Mouse (Mus musculus) heart, embryonic 11.5 days (tissue): ENCODE measurements around the gene Lman2l. TPM values are rescaled to one million over a fixed set of nuclear protein-coding genes. Genes with fewer than 3 reads are reported as not detected.
A peak's percentile ranks its signal among the peaks of the same experiment; 100 is the strongest.

Experiments
- ATAC-seq: fragments of 200-750 bp; cut with Nextera tagmentation; replicated peaks from 2 replicates; pipeline ENCODE4 v1.8.0; 2017; ENCODE audit warnings: moderate library complexity; ENCODE audit not compliant: insufficient number of reproducible peaks, low FRiP score, low TSS enrichment
- H3K27ac ChIP-seq: fragments of 300-500 bp; sonication (generic); 2 replicates; pipeline ENCODE4 v1.5.1; 2014; ENCODE audit warnings: mild to moderate bottlenecking, low read depth, low read length
- H3K27me3 ChIP-seq: fragments of 300-500 bp; sonication (generic); 2 replicates; pipeline ENCODE4 v1.6.1; 2014; ENCODE audit warnings: mild to moderate bottlenecking, low read length, mixed read lengths; ENCODE audit not compliant: control insufficient read depth, insufficient read depth
- H3K36me3 ChIP-seq: fragments of 300-500 bp; sonication (generic); 2 replicates; pipeline ENCODE4 v1.6.1; 2014; ENCODE audit warnings: mild to moderate bottlenecking, low read length, moderate library complexity, mixed read lengths; ENCODE audit not compliant: control insufficient read depth, insufficient read depth
- H3K4me1 ChIP-seq: fragments of 300-500 bp; sonication (generic); 2 replicates; pipeline ENCODE4 v1.6.1; 2014; ENCODE audit warnings: low read length; ENCODE audit not compliant: control insufficient read depth, insufficient read depth
- H3K4me2 ChIP-seq: fragments of 300-500 bp; sonication (generic); 2 replicates; pipeline ENCODE4 v1.6.1; 2014; ENCODE audit warnings: mild to moderate bottlenecking, moderate library complexity
- H3K4me3 ChIP-seq: fragments of 300-500 bp; sonication (generic); 2 replicates; pipeline ENCODE4 v1.5.1; 2014; ENCODE audit warnings: low read depth, low read length
- H3K9ac ChIP-seq: fragments of 300-500 bp; sonication (generic); 2 replicates; pipeline ENCODE4 v1.6.1; 2014; ENCODE audit warnings: mild to moderate bottlenecking, low read depth, low read length, moderate library complexity
- H3K9me3 ChIP-seq: fragments of 300-500 bp; sonication (generic); replicated peaks from 2 replicates; pipeline ENCODE4 v1.6.1; 2016; ENCODE audit warnings: low read length; ENCODE audit not compliant: control insufficient read depth
- WGBS: fragments of 180-500 bp; shearing (Covaris S2); extraction: QIAGEN DNeasy Blood & Tissue Kit; methylation state at CpG from one replicate; pipeline ENCODE4 v1.1.7; 2014; ENCODE audit not compliant: insufficient replicate concordance; 5-methylcytosine and 5-hydroxymethylcytosine counted together
- polyA plus RNA-seq: library from polyadenylated mRNA; unstranded; fragments of >200 nt; fragmentation: Nextera tagmentation; extraction: Ambion mirVana; gene quantifications from 2 replicates; pipeline ENCODE4 v1.2.1, GENCODE M21; 2014

Lman2l gene
- polyA plus RNA-seq, result 31.3 and 31.4 TPM in 2 replicates

DNA sequence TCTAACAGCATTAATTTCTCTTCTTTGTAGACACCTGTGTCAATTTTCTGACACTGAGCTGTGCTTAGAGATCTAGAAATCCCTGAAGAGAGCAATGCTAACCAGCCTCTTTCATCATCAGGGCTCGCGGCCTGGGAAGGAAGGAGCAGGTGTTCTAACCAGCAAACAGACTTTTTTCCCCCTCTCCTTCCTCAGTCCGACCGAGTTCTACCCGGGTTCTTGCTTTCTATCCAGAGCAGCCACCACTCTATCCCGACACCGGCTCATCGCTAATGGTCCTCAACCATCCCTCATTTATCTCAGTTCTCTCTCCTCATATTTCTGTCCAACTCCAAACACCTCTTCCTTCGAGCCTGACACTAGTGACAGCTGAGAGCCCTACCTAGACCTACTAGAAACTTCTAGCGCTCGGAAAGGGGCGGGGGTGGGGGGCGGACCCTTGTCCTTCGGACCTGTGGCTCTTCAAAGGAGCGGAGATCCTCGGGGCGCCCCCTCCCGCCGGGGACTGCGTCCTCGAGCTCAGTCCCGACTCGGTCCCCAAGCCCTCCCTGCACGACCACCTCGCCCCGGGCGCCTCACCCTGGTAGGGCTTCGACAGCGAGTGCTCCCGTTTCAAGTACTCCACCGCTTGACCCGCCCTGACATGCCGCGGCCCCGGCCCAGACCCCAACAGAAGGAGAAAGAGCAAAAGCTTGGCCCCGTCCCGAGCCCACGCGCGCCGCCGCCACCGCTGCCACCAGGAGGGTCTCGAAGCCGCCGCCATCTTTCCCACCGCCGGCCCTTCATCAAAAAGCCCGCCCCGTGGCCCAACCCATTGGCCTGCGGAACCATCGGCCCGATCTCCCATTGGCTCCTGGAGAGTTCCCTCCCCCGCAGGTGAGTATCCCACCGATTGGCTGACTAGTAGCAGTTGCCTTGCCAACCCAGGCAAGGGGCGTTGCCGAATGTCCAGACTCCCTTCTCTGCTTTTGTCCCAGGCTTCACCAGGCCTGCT is at the start of gene Lman2l:
TSS of gene Lman2l (minus strand) at position 801 of the 994 bp plus-strand sequence.
- Histone ChIP-seq H3K27me3 (no peaks in the 10 kb centered on the region), H3K9me3 (no peaks in the 10 kb centered on the region), H3K36me3 (peaks cover 6% of the 10 kb centered on the region; the same call in 1 of the 2 replicates), H3K4me1 (0 out of 2 replicates have a peak, but pooled peaks cover 4% of the 10 kb centered on the region), H3K4me3 (peak within 1 kb of the TSS; percentile 73), H3K4me2 (peak within 1 kb of the TSS; percentile 82), H3K9ac (peak within 1 kb of the TSS; percentile 77), H3K27ac (peak within 1 kb of the TSS; percentile 62)
- peak; percentile 99 for ATAC-seq
- WGBS, result under 1% methylated on average over 56 of the region's 57 CpGs

GRCm38 (mm10) chr1:36493299-36493698 is 48.2 kb upstream of the Lman2l start:
- Histone ChIP-seq H3K4me1 (peaks cover 10% of the 10 kb centered on the region), H3K9ac (no peak overlapping the region), H3K27me3 (no peaks in the 10 kb centered on the region), H3K4me3 (no peak overlapping the region), H3K27ac (no peak overlapping the region), H3K9me3 (no peaks in the 10 kb centered on the region), H3K4me2 (no peak overlapping the region), H3K36me3 (no peaks in the 10 kb centered on the region)
- ATAC-seq, result no peak
- WGBS, result 74% methylated on average over 6 of the region's 6 CpGs

DNA sequence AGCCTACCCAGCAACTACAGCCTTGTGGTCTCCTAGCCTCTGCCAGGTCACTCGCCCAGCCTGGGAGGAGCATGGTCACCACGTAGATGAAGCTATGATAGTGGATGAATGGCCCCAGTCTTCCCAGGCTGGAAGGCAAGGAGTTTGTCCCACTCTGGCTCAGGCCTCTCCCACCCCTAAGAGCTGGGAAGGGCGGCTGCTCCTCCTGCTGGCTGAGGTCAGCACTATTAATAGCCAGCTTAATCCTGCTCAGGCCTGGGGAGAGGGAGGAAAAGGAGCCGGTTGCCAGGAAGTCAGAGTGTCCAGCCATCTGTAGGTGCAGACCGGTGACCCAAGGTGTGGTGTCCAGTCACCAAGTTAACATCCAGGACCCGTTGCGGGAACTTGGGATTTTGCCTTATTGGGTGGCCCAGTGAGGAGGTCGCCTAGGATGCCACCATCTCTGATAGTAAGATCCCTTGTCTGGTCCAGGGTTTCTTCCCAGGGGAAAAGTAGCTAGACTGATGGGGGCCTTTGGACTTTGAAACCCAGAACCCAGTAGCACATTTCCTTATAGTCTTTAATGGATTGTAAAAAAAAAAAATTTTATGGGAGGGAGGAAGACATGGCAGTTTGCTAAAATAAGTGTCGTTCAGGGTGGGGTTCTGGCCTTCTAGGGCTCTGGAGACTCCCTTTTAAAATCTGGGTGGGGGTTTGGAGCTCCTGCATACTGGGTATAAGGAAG is 47.5 kb upstream of the Lman2l start:
- ATAC-seq, result peak; percentile 81
- Histone ChIP-seq H3K4me3 (no peak overlapping the region), H3K36me3 (no peaks in the 10 kb centered on the region), H3K9me3 (no peaks in the 10 kb centered on the region), H3K9ac (peak overlapping the region; percentile 46; the same call in 1 of the 2 replicates), H3K27ac (0 out of 2 replicates have a peak overlapping the region, but pooled peaks have one; percentile 54), H3K27me3 (no peaks in the 10 kb centered on the region), H3K4me1 (peaks cover 10% of the 10 kb centered on the region), H3K4me2 (peak overlapping the region; percentile 37; the same call in 1 of the 2 replicates)
- WGBS, result 34% methylated on average over 9 of the region's 9 CpGs

DNA sequence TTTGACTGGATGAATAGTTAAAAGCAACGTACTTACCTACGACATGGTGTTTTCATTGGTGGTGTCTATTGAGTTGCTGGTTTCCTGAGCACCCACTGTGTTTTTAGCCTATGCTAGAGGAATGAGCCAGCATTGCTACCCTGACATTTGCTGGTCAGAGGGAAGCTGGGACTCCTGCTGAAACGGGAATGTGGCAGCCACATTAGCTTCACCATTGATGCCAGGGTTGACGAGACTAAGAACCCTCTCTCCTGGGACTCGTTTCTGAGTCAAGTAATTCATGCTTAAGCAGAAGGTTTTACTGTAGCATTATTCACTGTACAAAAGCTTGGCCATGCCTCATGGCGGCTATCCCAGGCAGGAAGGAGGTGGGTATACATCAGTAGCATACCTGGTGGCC is 44.6 kb upstream of the Lman2l start:
- no peak overlapping the region for H3K4me3 ChIP-seq
- H3K9ac ChIP-seq, result no peak overlapping the region
- peaks cover 10% of the 10 kb centered on the region for H3K4me1 ChIP-seq
- no peaks in the 10 kb centered on the region for H3K36me3 ChIP-seq
- H3K27me3 ChIP-seq, result no peaks in the 10 kb centered on the region
- no peak overlapping the region for H3K27ac ChIP-seq
- 72% methylated on average over 6 of the region's 6 CpGs for WGBS
- no peaks in the 10 kb centered on the region for H3K9me3 ChIP-seq
- no peak for ATAC-seq
- no peak overlapping the region for H3K4me2 ChIP-seq

- no peak overlapping the region for H3K4me3 ChIP-seq
- H3K9ac ChIP-seq, result no peak overlapping the region
- H3K36me3 ChIP-seq, result no peaks in the 10 kb centered on the region
- no peak overlapping the region for H3K27ac ChIP-seq
- no peaks in the 10 kb centered on the region for H3K9me3 ChIP-seq
- ATAC-seq, result no peak
- peaks cover 3% of the 10 kb centered on the region for H3K4me1 ChIP-seq
- no peaks in the 10 kb centered on the region for H3K27me3 ChIP-seq
- H3K4me2 ChIP-seq, result no peak overlapping the region
- 83% methylated on average over 9 of the region's 9 CpGs for WGBS
Measured at GRCm38 (mm10) chr1:36487111-36487510, 42.0 kb upstream of the Lman2l start.

- H3K27me3 ChIP-seq, result no peaks in the 10 kb centered on the region
- no peaks in the 10 kb centered on the region for H3K9me3 ChIP-seq
- no peaks in the 10 kb centered on the region for H3K36me3 ChIP-seq
- no peaks in the 10 kb centered on the region for H3K4me1 ChIP-seq
- no peak for ATAC-seq
- H3K4me2 ChIP-seq, result no peak overlapping the region
- no peak overlapping the region for H3K4me3 ChIP-seq
- H3K9ac ChIP-seq, result no peak overlapping the region
- no peak overlapping the region for H3K27ac ChIP-seq
- WGBS, result 72% methylated on average over 7 of the region's 7 CpGs
Measured at GRCm38 (mm10) chr1:36485080-36485479, 40.0 kb upstream of the Lman2l start.

DNA sequence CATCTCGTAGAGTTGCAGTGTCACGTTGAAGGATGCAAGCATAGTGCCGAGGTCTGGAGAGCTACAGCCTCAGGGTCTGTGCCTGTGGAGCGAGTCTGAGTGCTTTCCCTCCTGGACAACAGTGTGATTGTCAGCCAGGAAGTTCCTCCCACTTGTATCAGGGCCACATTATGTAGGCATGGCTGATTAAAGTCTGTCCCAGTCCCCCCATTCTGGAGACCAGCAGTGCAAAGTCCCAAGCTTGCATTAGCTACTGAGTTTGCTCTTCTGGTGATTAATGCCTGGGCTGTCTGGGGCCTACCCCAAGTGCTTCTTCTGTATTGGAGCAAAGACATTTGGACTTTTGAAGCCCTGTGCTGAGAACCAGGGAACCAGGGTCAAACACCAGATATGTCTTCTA is 38.8 kb upstream of the Lman2l start:
- Histone ChIP-seq H3K36me3 (no peaks in the 10 kb centered on the region), H3K4me2 (no peak overlapping the region), H3K4me3 (no peak overlapping the region), H3K9me3 (no peaks in the 10 kb centered on the region), H3K4me1 (no peaks in the 10 kb centered on the region), H3K27ac (no peak overlapping the region), H3K9ac (no peak overlapping the region), H3K27me3 (no peaks in the 10 kb centered on the region)
- 50% methylated on average over 4 of the region's 4 CpGs for WGBS
- no peak for ATAC-seq
